Mouse (Mus musculus) MEL (cell line): ENCODE data around the gene Cyp1a2.

Experiments
- CTCF ChIP-seq, 3 experiments: IDR thresholded peaks in 2 of 3; conservative IDR thresholded peaks in 1 of 3; 2 replicates each; pipeline ENCODE4 v1.5.1; 2011 to 2012; ENCODE audit warnings: low read length in 3 of 3, low read depth in 2 of 3, mild to moderate bottlenecking in 2 of 3, improper control_type of control experiment in 1 of 3, inconsistent platforms in 1 of 3, mixed read lengths in 1 of 3, moderate library complexity in 1 of 3; ENCODE audit not compliant: control insufficient read depth in 1 of 3, insufficient read depth in 1 of 3, poor library complexity in 1 of 3, severe bottlenecking in 1 of 3
- POLR2A ChIP-seq, 2 experiments: IDR thresholded peaks; 2 replicates each; pipeline ENCODE4 v1.6.1; 2011 to 2012; ENCODE audit warnings: low read length in 2 of 2, mild to moderate bottlenecking in 2 of 2, control low read depth in 1 of 2, improper control_type of control experiment in 1 of 2, low read depth in 1 of 2, moderate library complexity in 1 of 2; ENCODE audit not compliant: control insufficient read depth in 1 of 2, insufficient read depth in 1 of 2, poor library complexity in 1 of 2
- USF2 ChIP-seq, 2 experiments: IDR thresholded peaks; 2 replicates each; pipeline ENCODE4 v1.6.1; 2011 to 2012; ENCODE audit warnings: improper control_type of control experiment in 2 of 2, low read length in 2 of 2, borderline replicate concordance in 1 of 2, inconsistent platforms in 1 of 2, low read depth in 1 of 2, mild to moderate bottlenecking in 1 of 2; ENCODE audit not compliant: insufficient read depth in 1 of 2

DNA sequence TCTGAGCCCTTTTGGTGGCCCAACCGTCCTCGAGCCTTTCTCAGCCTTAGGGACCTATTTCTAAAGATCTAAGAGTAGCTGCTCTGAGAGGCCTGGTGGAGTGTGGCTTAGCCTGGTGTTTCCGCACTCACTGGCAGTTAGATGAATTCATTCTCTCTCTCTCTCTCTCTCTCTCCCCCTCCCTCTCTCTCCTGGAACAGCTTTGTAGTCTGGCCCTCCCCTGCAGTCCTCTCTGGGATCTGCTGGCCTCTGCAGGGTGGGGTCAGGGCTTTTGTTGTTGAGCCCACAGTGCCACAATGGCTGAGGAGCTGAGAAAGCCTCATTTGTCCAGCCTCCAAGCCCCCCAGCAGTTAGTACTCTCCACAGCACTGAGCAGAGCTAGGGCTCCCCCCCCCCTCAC is 30.6 kb downstream of the Cyp1a2 start:
- TF ChIP-seq CTCF (IDR thresholded peaks at IDR 0.05 in 2 of 3, conservative IDR thresholded peaks at IDR 0.05 in 1 of 3; ENCODE audit: control insufficient read depth in 1 of 3, insufficient read depth in 1 of 3, low read depth in 2 of 3, low read length in 3 of 3, poor library complexity in 1 of 3, severe bottlenecking in 1 of 3) (no peak), USF2 (IDR thresholded peaks at IDR 0.05; ENCODE audit: borderline replicate concordance in 1 of 2, insufficient read depth in 1 of 2, low read depth in 1 of 2, low read length in 2 of 2) (no peak), POLR2A (IDR thresholded peaks at IDR 0.05; ENCODE audit: control insufficient read depth in 1 of 2, insufficient read depth in 1 of 2, low read depth in 1 of 2, low read length in 2 of 2, poor library complexity in 1 of 2) (no peak)
